Mouse (Mus musculus): Measurements from ENCODE around the gene Nt5c2. TPM values are rescaled to one million over a fixed set of nuclear protein-coding genes. Genes with fewer than 3 reads are reported as not detected.
A peak's percentile ranks its signal among the peaks of the same experiment; 100 is the strongest.

Nt5c2 gene
- polyA plus RNA-seq, 1 experiment from 2014 or later, result 45.3 TPM

DNA sequence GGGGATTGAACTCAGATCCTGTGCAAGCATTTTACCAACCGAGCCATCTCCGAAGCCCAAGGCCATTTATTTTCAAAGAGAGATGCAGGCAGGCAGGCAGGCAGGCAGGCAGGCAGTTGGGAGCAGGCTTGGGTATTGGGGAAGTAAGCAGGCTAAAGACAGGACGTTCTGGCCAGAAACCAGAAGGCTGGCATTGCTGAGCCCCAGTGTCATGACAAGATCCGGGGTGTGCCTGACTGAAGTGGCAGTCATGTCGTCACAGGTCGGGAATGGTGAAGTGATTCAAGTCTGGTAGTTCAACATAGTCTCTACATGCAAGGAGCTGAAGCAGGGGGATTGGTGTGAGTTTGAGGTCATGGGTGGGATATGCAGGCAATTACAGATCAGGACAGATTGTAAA is 27.3 kb downstream of the Nt5c2 start:
- peak; percentile 82 for DNase-seq (ENCODE audit: low spot score)
- Histone ChIP-seq H3K36me3 (ENCODE audit: insufficient read depth, low read length) (no peaks in the 10 kb centered on the region), H3K4me1 (ENCODE audit: insufficient read depth, low read depth, low read length) (peaks cover 4% of the 10 kb centered on the region; the same call in 1 of the 2 replicates), H3K4me3 (ENCODE audit: low read depth, low read length) (no peak overlapping the region), H3K9ac (replicated peaks; ENCODE audit: low read depth) (no peak overlapping the region), H3K27me3 (replicated peaks; ENCODE audit: insufficient read depth, low read length) (no peaks in the 10 kb centered on the region), H3K4me2 (replicated peaks; ENCODE audit: low read depth, low read length) (no peak overlapping the region), H3K9me3 (ENCODE audit: low read length) (no peaks in the 10 kb centered on the region), H3K27ac (ENCODE audit: low read length) (peak overlapping the region; percentile 55; the same call in 1 of the 2 replicates)
- TF ChIP-seq EP300 (IDR thresholded peaks at IDR 0.05) (peak; percentile 71), CTCF (IDR thresholded peaks at IDR 0.05) (no peak)
- peak; percentile 37 for ATAC-seq
- WGBS, result 55% methylated on average over 6 of the region's 6 CpGs

DNA sequence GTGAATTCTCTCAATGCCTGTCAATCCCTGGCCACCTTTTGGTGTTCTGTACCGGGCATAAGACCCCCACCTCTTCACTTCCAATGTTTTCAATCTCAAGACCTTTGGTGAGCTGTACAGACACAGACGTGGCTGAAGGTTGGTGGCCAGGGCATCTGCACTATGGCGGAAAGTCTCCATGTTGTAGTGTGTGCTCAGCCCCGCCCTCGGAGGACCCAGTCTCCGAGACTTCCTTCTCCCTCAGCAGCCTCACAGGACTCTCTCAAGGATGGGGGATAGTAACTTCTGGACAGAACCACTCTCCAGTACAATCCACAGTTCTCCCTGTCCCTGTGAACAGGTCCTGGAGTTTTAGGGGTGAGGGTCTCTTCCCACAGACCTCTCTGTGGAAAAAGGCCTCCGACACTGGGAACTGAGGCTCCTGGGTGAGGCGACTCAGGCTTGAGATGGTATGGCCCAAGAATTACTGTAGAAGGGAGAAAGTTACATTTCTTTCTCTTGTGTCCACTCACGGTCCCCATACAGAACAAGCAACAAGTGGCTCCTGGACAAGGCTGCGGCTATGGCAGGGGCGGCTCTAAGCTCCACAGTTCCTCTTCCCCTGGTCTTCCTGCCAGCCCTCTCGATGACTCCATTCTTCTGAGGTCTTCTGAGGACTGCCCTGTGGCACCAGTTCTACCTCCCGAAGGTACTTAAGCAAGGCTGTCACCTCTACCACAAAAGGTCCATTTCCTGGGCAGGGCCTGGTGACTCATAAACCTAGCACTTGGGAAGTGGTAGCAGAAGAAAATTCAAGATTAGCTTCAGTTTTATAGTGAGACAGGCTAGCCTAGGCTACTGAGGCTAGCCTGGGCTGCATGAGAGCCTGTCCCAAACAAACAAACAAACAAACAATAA is 30.0 kb downstream of the Nt5c2 start:
- peaks cover 9% of the 10 kb centered on the region; the same call in 1 of the 2 replicates for H3K4me1 ChIP-seq (ENCODE audit: insufficient read depth, low read depth, low read length)
- no peak overlapping the region for H3K4me2 ChIP-seq (replicated peaks; ENCODE audit: low read depth, low read length)
- H3K9me3 ChIP-seq (ENCODE audit: low read length), result no peaks in the 10 kb centered on the region
- H3K4me3 ChIP-seq (ENCODE audit: low read depth, low read length), result no peak overlapping the region
- ATAC-seq (peak; percentile 45), DNase-seq (ENCODE audit: low spot score) (peak; percentile 81)
- H3K36me3 ChIP-seq (ENCODE audit: insufficient read depth, low read length), result no peaks in the 10 kb centered on the region
- TF ChIP-seq EP300 (IDR thresholded peaks at IDR 0.05) (0 out of 2 replicates have a peak, but pooled peaks have one; percentile 29), CTCF (IDR thresholded peaks at IDR 0.05) (no peak)
- H3K9ac ChIP-seq (replicated peaks; ENCODE audit: low read depth), result no peak overlapping the region
- H3K27me3 ChIP-seq (replicated peaks; ENCODE audit: insufficient read depth, low read length), result no peaks in the 10 kb centered on the region
- H3K27ac ChIP-seq (ENCODE audit: low read length), result peak overlapping the region; percentile 44
- WGBS, result 59% methylated on average over 13 of the region's 13 CpGs

DNA sequence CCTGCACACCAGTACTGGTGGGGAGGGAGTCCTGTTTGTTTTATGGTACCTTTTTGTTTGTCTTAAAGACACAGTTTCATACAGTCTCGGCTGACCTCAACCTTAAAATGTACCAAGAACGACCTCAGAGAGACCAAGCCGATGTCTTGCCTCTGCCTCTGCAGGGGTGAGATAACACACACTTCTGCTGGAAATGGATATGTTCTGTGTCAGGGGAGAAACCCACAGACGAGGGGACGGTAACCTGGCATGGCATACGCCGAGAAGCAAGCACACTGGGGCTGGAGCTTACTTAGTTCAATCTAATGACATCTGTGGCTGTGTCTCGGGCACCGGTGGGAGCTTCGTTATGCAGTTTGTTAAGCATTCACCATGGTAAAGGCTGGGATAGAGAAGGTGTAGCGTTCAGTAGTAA is 31.0 kb downstream of the Nt5c2 start:
- 41% methylated on average over 11 of the region's 11 CpGs for WGBS
- ATAC-seq (no peak), DNase-seq (ENCODE audit: low spot score) (no peak)
- H3K4me2 ChIP-seq (replicated peaks; ENCODE audit: low read depth, low read length), result no peak overlapping the region
- TF ChIP-seq CTCF (IDR thresholded peaks at IDR 0.05) (no peak), EP300 (IDR thresholded peaks at IDR 0.05) (no peak)
- peak overlapping the region; percentile 73 for H3K27ac ChIP-seq (ENCODE audit: low read length)
- no peaks in the 10 kb centered on the region for H3K9me3 ChIP-seq (ENCODE audit: low read length)
- peaks cover 9% of the 10 kb centered on the region; the same call in 1 of the 2 replicates for H3K4me1 ChIP-seq (ENCODE audit: insufficient read depth, low read depth, low read length)
- H3K4me3 ChIP-seq (ENCODE audit: low read depth, low read length), result no peak overlapping the region
- H3K9ac ChIP-seq (replicated peaks; ENCODE audit: low read depth), result no peak overlapping the region
- no peaks in the 10 kb centered on the region for H3K36me3 ChIP-seq (ENCODE audit: insufficient read depth, low read length)
- H3K27me3 ChIP-seq (replicated peaks; ENCODE audit: insufficient read depth, low read length), result no peaks in the 10 kb centered on the region

DNA sequence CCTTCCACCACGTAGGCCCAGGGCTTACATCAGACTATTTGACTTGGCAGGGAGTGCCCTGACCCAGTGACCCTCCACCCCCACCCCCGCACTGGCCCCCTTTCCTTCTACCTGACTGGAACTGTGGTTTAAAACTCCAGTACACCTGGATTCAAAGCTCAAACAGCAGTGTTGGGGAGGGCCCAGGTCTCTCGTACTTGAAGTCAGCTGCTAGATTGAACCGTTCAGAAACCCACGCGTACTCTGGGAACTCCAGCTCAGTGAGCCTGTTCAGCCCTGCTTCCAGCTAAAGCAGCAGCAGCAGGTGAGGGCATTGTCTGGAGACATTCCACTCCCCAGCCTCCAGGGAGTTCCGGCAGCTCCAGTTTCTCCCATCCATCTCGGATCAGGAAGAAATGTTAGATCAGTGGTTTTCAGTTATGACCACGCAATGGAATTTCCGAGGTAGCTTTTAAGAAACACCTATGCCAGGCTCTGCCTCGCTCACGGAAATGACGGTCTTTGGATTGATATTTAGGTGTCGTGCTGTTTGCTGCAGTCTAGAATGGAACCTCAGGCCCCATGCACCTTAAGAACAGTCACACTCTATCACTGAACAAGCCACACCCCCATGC is 31.5 kb downstream of the Nt5c2 start:
- H3K27me3 ChIP-seq (replicated peaks; ENCODE audit: insufficient read depth, low read length), result no peaks in the 10 kb centered on the region
- H3K4me1 ChIP-seq (ENCODE audit: insufficient read depth, low read depth, low read length), result peaks cover 9% of the 10 kb centered on the region; the same call in 1 of the 2 replicates
- H3K4me3 ChIP-seq (ENCODE audit: low read depth, low read length), result no peak overlapping the region
- ATAC-seq (peak; percentile 14; the same call in 1 of the 2 replicates), DNase-seq (ENCODE audit: low spot score) (peak; percentile 37)
- TF ChIP-seq EP300 (IDR thresholded peaks at IDR 0.05) (no peak), CTCF (IDR thresholded peaks at IDR 0.05) (no peak)
- no peaks in the 10 kb centered on the region for H3K9me3 ChIP-seq (ENCODE audit: low read length)
- no peak overlapping the region for H3K4me2 ChIP-seq (replicated peaks; ENCODE audit: low read depth, low read length)
- WGBS, result 41% methylated on average over 14 of the region's 14 CpGs
- peak overlapping the region; percentile 73 for H3K27ac ChIP-seq (ENCODE audit: low read length)
- no peaks in the 10 kb centered on the region for H3K36me3 ChIP-seq (ENCODE audit: insufficient read depth, low read length)
- no peak overlapping the region for H3K9ac ChIP-seq (replicated peaks; ENCODE audit: low read depth)

DNA sequence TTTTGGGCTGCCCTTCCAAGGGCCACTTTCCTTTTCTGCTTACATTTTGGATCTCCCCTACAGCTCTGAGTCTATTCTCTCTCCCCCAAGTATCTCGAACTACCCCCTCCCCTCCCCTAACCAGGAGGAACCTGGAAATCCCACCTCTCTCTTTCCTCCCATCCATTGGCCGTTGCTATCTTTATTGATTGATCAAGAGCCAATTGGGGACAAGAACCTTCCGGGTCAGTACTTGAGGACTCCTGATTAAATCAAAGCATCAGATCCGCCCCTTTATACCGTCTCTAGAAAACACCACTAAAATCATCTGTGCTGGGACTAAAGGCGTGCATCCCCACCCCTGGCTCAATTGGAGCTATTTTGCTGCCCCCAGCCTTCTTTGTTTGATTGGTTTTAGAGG is 33.5 kb downstream of the Nt5c2 start:
- Histone ChIP-seq H3K9ac (replicated peaks; ENCODE audit: low read depth) (no peak overlapping the region), H3K4me3 (ENCODE audit: low read depth, low read length) (no peak overlapping the region), H3K27ac (ENCODE audit: low read length) (no peak overlapping the region), H3K27me3 (replicated peaks; ENCODE audit: insufficient read depth, low read length) (no peaks in the 10 kb centered on the region), H3K9me3 (ENCODE audit: low read length) (no peaks in the 10 kb centered on the region), H3K36me3 (ENCODE audit: insufficient read depth, low read length) (no peaks in the 10 kb centered on the region), H3K4me1 (ENCODE audit: insufficient read depth, low read depth, low read length) (peaks cover 9% of the 10 kb centered on the region; the same call in 1 of the 2 replicates), H3K4me2 (replicated peaks; ENCODE audit: low read depth, low read length) (no peak overlapping the region)
- WGBS, result 40% methylated on average over 6 of the region's 6 CpGs
- TF ChIP-seq EP300 (IDR thresholded peaks at IDR 0.05) (no peak), CTCF (IDR thresholded peaks at IDR 0.05) (no peak)
- ATAC-seq, result no peak
- no peak for DNase-seq (ENCODE audit: low spot score)

DNA sequence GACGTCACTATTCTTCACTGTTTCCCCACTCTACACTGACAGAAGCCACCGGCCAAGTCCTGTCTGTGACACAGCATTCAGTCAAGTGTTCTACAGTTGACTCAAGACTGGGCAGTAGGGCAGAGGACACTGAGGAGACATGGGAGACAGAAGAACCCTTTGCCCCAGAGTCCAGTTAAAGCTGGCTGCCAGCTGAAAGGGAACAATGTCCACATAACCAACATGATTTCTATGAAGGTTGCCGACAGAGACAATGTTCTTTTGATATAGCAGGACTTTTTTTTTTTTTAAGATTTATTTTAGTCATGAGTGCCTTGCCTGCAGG is 35.2 kb downstream of the Nt5c2 start:
- Histone ChIP-seq H3K27me3 (replicated peaks; ENCODE audit: insufficient read depth, low read length) (no peaks in the 10 kb centered on the region), H3K27ac (ENCODE audit: low read length) (peak overlapping the region; percentile 20; the same call in 1 of the 2 replicates)

More for the DNA sequence above, 35.2 kb downstream of the Nt5c2 start:
- TF ChIP-seq EP300 (IDR thresholded peaks at IDR 0.05), result no peak
- no peak for TF ChIP-seq CTCF (IDR thresholded peaks at IDR 0.05)
- H3K4me3 ChIP-seq (ENCODE audit: low read depth, low read length), result no peak overlapping the region
- ATAC-seq, result peak; percentile 36
- no peak overlapping the region for H3K9ac ChIP-seq (replicated peaks; ENCODE audit: low read depth)
- H3K36me3 ChIP-seq (ENCODE audit: insufficient read depth, low read length), result no peaks in the 10 kb centered on the region
- H3K9me3 ChIP-seq (ENCODE audit: low read length), result no peaks in the 10 kb centered on the region
- H3K4me1 ChIP-seq (ENCODE audit: insufficient read depth, low read depth, low read length), result peaks cover 6% of the 10 kb centered on the region; the same call in 1 of the 2 replicates
- WGBS, result 46% methylated on average over 3 of the region's 3 CpGs
- no peak overlapping the region for H3K4me2 ChIP-seq (replicated peaks; ENCODE audit: low read depth, low read length)
- DNase-seq (ENCODE audit: low spot score), result peak; percentile 52

All from lung, postnatal 0 days (tissue).